Mouse (Mus musculus) intestine, postnatal 0 days (tissue): ENCODE measurements around the gene Polg. TPM values are rescaled to one million over a fixed set of nuclear protein-coding genes. Genes with fewer than 3 reads are reported as not detected.

Experiments
- ATAC-seq: fragments of 200-750 bp; cut with Nextera tagmentation; 2 replicates; pipeline ENCODE4 v1.8.0; 2017; ENCODE audit warnings: mild to moderate bottlenecking, moderate TSS enrichment, moderate library complexity
- H3K27ac ChIP-seq: fragments of 300-500 bp; sonication (generic); 2 replicates; pipeline ENCODE4 v1.5.1; 2014; ENCODE audit warnings: mild to moderate bottlenecking, low read depth, low read length, moderate library complexity
- H3K27me3 ChIP-seq: fragments of 300-500 bp; sonication (generic); replicated peaks from 2 replicates; pipeline ENCODE4 v1.6.1; 2014; ENCODE audit warnings: low read length, mixed read lengths; ENCODE audit not compliant: control insufficient read depth, insufficient read depth
- H3K36me3 ChIP-seq: fragments of 300-500 bp; sonication (generic); 2 replicates; pipeline ENCODE4 v1.6.1; 2014; ENCODE audit warnings: mild to moderate bottlenecking, moderate library complexity; ENCODE audit not compliant: control insufficient read depth, insufficient read depth
- H3K4me1 ChIP-seq: fragments of 300-500 bp; sonication (generic); replicated peaks from 2 replicates; pipeline ENCODE4 v1.6.1; 2014; ENCODE audit warnings: antibody characterized with exemption, low read length, mixed read lengths; ENCODE audit not compliant: control insufficient read depth, insufficient read depth
- H3K4me2 ChIP-seq: fragments of 300-500 bp; sonication (generic); replicated peaks from 2 replicates; pipeline ENCODE4 v1.6.1; 2014; ENCODE audit warnings: low read depth, mild to moderate bottlenecking, moderate library complexity
- H3K4me3 ChIP-seq: fragments of 300-500 bp; sonication (generic); 2 replicates; pipeline ENCODE4 v1.5.1; 2014; ENCODE audit warnings: low read depth, low read length
- H3K9ac ChIP-seq: fragments of 300-500 bp; sonication (generic); 2 replicates; pipeline ENCODE4 v1.6.1; 2014; ENCODE audit warnings: mild to moderate bottlenecking, low read depth, low read length
- H3K9me3 ChIP-seq: fragments of 300-500 bp; sonication (generic); 2 replicates; pipeline ENCODE4 v1.6.1; 2016; ENCODE audit warnings: mixed run types; ENCODE audit not compliant: control insufficient read depth
- CTCF ChIP-seq: sonication (generic); IDR thresholded peaks from 2 replicates; pipeline ENCODE4 v1.5.1; 2016; ENCODE audit warnings: low read depth, mild to moderate bottlenecking, control low read depth, antibody characterized with exemption, moderate library complexity
- WGBS: fragments of 180-500 bp; shearing (Covaris S2); extraction: QIAGEN DNeasy Blood & Tissue Kit; methylation state at CpG from one replicate; pipeline ENCODE4 v1.1.7; 2014; 5-methylcytosine and 5-hydroxymethylcytosine counted together
- polyA plus RNA-seq: library from polyadenylated mRNA; unstranded; fragments of >200 nt; fragmentation: Nextera tagmentation; extraction: Ambion mirVana; gene quantifications from 2 replicates; pipeline ENCODE4 v1.2.1, GENCODE M21; 2015

The Polg gene
- polyA plus RNA-seq, 1 experiment from 2014 or later = 34.6 TPM

GRCm38 (mm10) chr7:79495988-79496815 lies 30.0 kb upstream of the Polg start:
- 2% methylated on average over 36 of the region's 38 CpGs for WGBS
- TF ChIP-seq CTCF = peak; percentile 99
- peaks cover 75% of the 10 kb centered on the region for H3K27me3 ChIP-seq
- peak; percentile 58 for ATAC-seq
- H3K4me2 ChIP-seq = peak overlapping the region; percentile 57
- no peak overlapping the region for H3K27ac ChIP-seq
- H3K4me3 ChIP-seq = peak overlapping the region; percentile 31
- no peaks in the 10 kb centered on the region for H3K36me3 ChIP-seq
- H3K9me3 ChIP-seq = no peaks in the 10 kb centered on the region
- no peaks in the 10 kb centered on the region for H3K4me1 ChIP-seq
- no peak overlapping the region for H3K9ac ChIP-seq

GRCm38 (mm10) chr7:79493915-79494314 lies 27.8 kb upstream of the Polg start:
- peak; percentile 89 for TF ChIP-seq CTCF
- Histone ChIP-seq H3K9me3 (no peaks in the 10 kb centered on the region), H3K4me2 (no peak overlapping the region), H3K9ac (no peak overlapping the region), H3K36me3 (no peaks in the 10 kb centered on the region), H3K4me1 (no peaks in the 10 kb centered on the region), H3K27ac (no peak overlapping the region), H3K27me3 (peaks cover 57% of the 10 kb centered on the region), H3K4me3 (no peak overlapping the region)
- ATAC-seq = no peak
- 11% methylated on average over 8 of the region's 8 CpGs for WGBS

- H3K4me2 ChIP-seq = no peak overlapping the region
Observed at GRCm38 (mm10) chr7:79486528-79486927, 20.4 kb upstream of the Polg start.

GRCm38 (mm10) chr7:79474831-79475399 lies 8.8 kb upstream of the Polg start:
- no peak overlapping the region for H3K9ac ChIP-seq
- H3K4me1 ChIP-seq = no peaks in the 10 kb centered on the region
- no peak overlapping the region for H3K4me3 ChIP-seq
- TF ChIP-seq CTCF = no peak
- no peak overlapping the region for H3K4me2 ChIP-seq
- no peaks in the 10 kb centered on the region for H3K9me3 ChIP-seq
- ATAC-seq = no peak
- H3K27ac ChIP-seq = no peak overlapping the region
- 81% methylated on average over 5 of the region's 5 CpGs for WGBS
- H3K27me3 ChIP-seq = no peaks in the 10 kb centered on the region
- no peaks in the 10 kb centered on the region for H3K36me3 ChIP-seq

More at GRCm38 (mm10) chr7:79486528-79486927, 20.4 kb upstream of the Polg start:
- TF ChIP-seq CTCF = no peak
- no peaks in the 10 kb centered on the region for H3K4me1 ChIP-seq
- H3K4me3 ChIP-seq = no peak overlapping the region
- H3K9me3 ChIP-seq = no peaks in the 10 kb centered on the region
- ATAC-seq = no peak
- no peaks in the 10 kb centered on the region for H3K36me3 ChIP-seq
- H3K27ac ChIP-seq = no peak overlapping the region
- WGBS = 53% methylated on average over 10 of the region's 10 CpGs
- no peak overlapping the region for H3K9ac ChIP-seq
- H3K27me3 ChIP-seq = peaks cover 9% of the 10 kb centered on the region; the same call in 1 of the 2 replicates

- Histone ChIP-seq H3K27me3 (no peaks in the 10 kb centered on the region), H3K9ac (no peak overlapping the region), H3K36me3 (no peaks in the 10 kb centered on the region), H3K9me3 (no peaks in the 10 kb centered on the region), H3K4me2 (no peak overlapping the region), H3K4me1 (no peaks in the 10 kb centered on the region), H3K27ac (no peak overlapping the region), H3K4me3 (no peak overlapping the region)
- 78% methylated on average over 9 of the region's 9 CpGs for WGBS
- ATAC-seq = no peak
- no peak for TF ChIP-seq CTCF
Observed at GRCm38 (mm10) chr7:79473496-79474194, 7.5 kb upstream of the Polg start.

- H3K9ac ChIP-seq = no peak overlapping the region
- TF ChIP-seq CTCF = peak; percentile 56
- no peaks in the 10 kb centered on the region for H3K9me3 ChIP-seq
- H3K27ac ChIP-seq = no peak overlapping the region
- no peaks in the 10 kb centered on the region for H3K27me3 ChIP-seq
- H3K4me3 ChIP-seq = no peak overlapping the region
- WGBS = 61% methylated on average over 2 of the region's 2 CpGs
- H3K4me2 ChIP-seq = no peak overlapping the region
- no peak for ATAC-seq
- H3K36me3 ChIP-seq = no peaks in the 10 kb centered on the region
- no peaks in the 10 kb centered on the region for H3K4me1 ChIP-seq
Observed at GRCm38 (mm10) chr7:79472792-79473191, 6.6 kb upstream of the Polg start.
